Mouse (Mus musculus) gastrocnemius, postnatal 14 days (tissue): ENCODE results near the gene Stk32c. TPM values are rescaled to one million over a fixed set of nuclear protein-coding genes. Genes with fewer than 3 reads are reported as not detected.

Experiments used
- DNase-seq: peaks from one replicate; pipeline ENCODE4 v3.0.0; 2021; ENCODE audit warnings: mixed read lengths
- intact Hi-C: fragments of 180-260 bp; cut with DNase I; formaldehyde crosslinking; loops from one replicate; pipeline ENCODE4 v1.15.1; 2025; ENCODE audit warnings: low total_unique reads
- long read RNA-seq, 2 experiments: library from polyadenylated mRNA; stranded (forward); transcript quantifications; one replicate each; pipeline ENCODE4 v2.0.0; 2021
- total RNA-seq, 2 experiments: library from RNA; stranded (reverse); gene quantifications; 2 replicates each; pipeline ENCODE4 v1.2.3; 2021

Stk32c gene
- 1 to 10 TPM; 1.2 to 1.4 TPM for total RNA-seq
- long read RNA-seq, experiment 1, result 0 reads
- long read RNA-seq, experiment 2, result 0 reads

DNA sequence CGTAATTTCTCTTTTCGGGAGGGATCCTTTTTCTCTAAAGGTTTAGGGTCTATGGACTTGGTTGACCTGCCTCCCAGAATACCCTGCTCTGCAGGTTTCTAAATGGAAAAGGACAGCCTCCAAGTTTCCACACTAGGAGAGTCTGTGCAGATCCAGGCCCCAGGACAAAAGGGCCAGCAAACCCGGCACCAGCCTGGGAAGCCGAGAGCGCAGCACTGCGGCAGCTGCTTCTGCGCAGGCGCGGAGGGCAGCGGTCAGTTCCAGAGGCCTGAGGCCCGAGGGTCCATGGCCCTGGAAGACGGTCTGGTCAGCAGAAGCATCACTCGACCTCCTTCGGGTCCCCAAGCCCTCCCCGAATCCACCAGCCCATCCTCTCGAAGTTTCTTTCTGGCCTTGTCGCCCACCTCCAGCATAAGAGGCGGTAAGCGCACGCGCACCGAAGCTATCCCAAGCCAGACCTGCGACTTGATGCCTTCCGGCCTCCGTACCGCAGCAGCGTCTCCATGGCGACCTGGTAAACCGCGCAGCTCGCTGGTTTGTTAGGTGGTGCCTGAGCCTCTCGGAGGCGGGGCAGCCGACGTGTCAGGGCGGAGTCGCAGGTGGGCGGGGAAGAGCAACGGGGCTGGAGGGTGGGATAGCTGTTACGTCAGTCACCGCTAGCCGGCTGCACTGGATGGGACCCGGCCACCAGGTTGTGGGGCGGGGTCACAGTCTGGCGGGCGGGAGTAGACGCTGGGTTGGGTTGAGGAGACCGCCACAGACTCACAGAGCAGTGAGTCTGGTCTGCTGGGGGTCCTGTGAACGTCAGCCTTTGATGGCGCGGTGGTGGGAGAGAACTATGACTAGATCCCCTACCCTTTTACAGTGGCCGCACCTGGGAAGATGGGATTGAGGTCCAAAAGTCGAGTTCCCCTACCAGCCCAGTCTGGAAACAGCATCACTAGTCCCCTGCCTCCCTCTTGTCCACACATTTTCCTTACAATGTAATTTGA, at the start of gene Stk32c, which contains the start of gene Lrrc27:
Gene Stk32c, minus strand, starts transcription at position 554 of the 992 bp plus-strand sequence.
Gene Lrrc27, plus strand, starts transcription at position 235 of the 992 bp plus-strand sequence.
- intact Hi-C loops, result no loop called here
- DNase-seq, result peak; percentile 97

GRCm38 (mm10) chr7:139257752-139258542, 44.8 kb upstream of the Stk32c start:
- DNase-seq, result no peak

DNA sequence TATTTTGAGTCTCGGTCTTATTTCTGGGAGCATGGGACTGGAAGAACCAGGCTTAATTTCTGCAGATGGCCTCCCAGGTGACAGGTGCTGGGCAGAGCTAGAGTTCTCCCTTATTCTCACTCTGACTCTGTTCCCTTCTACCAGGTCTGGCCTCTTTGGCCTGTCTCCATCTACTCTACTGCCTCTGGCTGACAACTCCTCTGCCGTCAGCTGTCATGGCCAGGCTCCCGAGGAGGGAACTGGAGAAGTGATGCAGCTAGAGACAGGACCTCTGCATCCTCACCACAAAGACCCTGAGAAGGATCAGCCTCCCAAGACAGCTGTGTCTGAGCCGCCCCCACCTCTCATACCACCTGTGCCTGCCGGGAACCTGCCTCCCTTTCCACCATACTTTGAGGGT, 41.5 kb upstream of the Stk32c start:
- intact Hi-C loops, result no loop called here
- DNase-seq, result peak; percentile 61

More at GRCm38 (mm10) chr7:139257752-139258542, 44.8 kb upstream of the Stk32c start:
- intact Hi-C loops, result no loop called here

DNA sequence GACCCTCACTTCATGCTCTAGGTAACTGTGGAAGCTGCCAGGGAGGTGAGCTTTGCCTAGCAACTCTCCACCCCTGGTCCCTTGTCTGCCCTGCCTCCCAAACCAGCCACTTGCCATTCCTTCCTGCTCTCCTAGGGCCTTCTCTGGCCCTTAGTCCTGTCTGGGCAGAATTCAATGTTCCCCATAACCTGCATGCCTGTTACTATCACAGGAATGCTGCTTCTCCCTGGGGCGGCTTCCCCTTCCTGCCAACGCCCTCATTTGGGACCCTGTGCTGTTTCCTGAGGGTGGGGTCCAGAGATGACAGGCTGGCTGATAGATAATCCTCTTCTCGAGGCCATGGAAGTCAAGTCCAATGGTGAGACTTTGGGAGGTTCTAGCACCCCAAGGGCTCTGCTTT, 40.4 kb upstream of the Stk32c start:
- intact Hi-C loops, result no loop called here
- no peak for DNase-seq

- no peak for DNase-seq
- intact Hi-C loops, result no loop called here
Measured at GRCm38 (mm10) chr7:139252986-139253385, 39.9 kb upstream of the Stk32c start.

GRCm38 (mm10) chr7:139252566-139252965, 39.5 kb upstream of the Stk32c start:
- intact Hi-C loops, result no loop called here
- DNase-seq, result no peak

GRCm38 (mm10) chr7:139251881-139252301, 38.8 kb upstream of the Stk32c start:
- intact Hi-C loops, result no loop called here
- peak; percentile 60 for DNase-seq

GRCm38 (mm10) chr7:139249406-139250210, 36.5 kb upstream of the Stk32c start:
- intact Hi-C loops, result no loop called here
- no peak for DNase-seq

GRCm38 (mm10) chr7:139248615-139249405, 35.7 kb upstream of the Stk32c start:
- intact Hi-C loops, result no loop called here
- DNase-seq, result peak; percentile 54

DNA sequence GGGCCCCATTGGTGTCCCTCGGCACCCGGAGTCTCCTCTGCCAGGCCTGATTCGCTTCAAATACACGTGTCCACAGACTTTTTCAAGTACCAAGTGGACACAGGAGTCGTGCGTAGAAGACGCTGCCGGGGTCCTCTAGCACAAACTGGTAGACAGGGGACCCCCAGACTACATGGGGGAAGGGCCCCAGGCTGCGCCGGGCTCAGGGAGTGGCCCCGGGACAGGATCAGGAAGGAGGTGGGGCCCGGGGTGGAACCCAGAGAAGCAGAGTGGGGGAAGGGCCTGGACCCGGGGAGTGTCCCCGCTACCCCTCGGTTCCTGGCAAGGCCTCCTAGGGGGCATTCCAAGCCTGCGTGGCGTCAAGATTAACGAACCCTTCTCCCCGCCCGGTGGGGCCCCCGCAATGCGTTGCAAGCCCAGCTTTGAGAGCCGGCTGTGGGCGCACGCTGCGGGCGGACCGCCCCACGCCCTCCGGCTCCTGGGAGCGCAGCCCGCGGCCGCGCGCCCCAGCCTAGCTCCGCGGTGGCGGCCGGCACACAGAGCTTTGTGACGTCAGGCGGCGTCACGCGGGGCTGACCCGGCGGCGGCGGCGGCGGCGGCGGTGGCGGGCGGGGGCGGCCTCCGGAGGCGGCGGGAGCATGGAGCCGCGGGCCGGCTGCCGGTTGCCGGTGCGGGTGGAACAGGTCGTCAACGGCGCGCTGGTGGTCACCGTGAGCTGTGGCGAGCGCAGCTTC, 34.9 kb upstream of the Stk32c start, which contains the start of gene Pwwp2b:
Gene Pwwp2b, plus strand, starts transcription at position 602 of the 734 bp plus-strand sequence.
- peak; percentile 82 for DNase-seq
- intact Hi-C loops, result no loop called here

DNA sequence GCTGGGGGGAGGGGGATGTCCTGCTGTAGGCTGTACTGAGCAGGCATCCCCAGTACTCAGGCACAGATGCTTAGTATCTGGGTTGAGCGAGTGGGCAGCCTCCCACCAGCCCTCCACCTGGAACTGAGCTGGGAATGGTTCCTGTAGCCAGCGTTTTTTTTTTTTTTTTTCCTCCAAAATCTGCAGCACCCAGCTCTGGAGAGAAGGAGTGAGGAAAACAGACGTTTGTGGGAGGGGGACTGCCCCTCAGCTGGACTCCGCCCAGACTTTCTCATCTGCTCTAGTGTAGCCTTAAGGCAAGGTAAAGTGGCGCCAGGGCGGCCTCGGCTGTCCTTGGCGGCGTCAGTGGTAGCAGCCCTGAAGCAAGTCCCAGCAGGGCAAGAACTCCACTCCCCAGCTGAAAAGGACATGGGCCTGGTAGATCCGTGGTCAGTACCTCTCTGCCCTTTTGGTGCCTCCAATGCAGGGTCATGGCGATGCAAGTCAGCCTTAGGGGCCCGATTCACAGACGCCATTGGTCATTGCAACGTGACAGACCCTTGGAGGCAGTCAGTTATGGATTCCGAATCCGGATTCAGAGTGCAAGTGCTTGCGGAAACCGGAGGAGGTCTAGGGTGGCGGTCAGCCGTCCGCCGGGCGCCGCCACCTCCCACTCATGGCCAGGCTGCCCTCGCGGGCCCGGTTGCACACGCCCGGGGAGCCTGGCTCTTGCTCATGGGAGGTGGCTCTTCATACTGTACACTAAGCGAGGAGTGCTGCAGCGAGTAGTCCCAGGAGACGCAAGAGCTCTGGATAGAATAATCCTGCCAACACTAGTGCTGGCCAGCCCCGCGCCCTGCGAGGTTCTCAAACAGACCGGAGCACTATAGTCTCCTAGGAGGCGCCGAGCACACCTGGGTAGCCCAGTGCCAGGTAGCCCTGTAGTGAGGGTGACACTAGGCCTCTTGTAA, 34.1 kb upstream of the Stk32c start:
- intact Hi-C loops, result no loop called here
- peak; percentile 42 for DNase-seq

DNA sequence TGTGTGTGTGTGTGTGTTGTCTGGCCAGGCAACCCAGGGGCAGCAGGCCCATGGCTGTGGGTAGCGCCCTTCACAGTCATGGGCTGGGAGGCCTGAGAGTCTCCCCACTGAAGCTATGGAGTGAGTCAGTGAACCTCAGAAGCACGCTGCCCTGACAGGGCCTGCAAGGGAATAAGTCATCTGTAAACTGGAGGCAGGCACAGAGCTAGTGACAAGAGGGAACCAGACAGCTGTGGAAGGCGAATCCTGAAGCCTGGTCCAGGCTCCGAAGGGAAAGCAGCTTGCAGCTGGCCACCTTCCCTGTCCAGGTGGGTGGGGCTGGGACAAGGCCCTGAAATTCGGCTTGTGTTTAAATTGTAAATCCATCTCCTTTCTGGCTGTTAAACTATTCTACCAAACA, 33.0 kb upstream of the Stk32c start:
- intact Hi-C loops, result no loop called here
- peak; percentile 45 for DNase-seq

DNA sequence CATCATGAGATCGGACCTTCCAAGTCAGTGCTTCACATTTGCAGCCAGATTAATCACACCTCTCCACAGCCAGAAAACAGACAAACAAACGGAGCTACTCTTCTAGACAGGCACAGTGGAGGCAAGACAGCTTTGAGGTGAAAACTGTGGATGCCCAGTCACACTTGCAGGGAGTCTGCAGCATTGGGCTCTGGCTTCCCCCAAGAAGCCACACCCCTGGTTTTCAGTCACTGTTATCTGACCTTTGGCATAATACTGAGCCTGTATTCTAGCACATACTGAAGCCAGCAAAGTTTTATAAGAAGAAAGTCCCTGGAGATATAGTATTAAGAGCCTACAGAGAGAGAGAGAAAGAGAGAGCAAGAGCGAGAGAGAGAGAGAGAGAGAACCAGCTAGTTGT, 26.3 kb upstream of the Stk32c start:
- DNase-seq, result no peak
- intact Hi-C loops, result loop anchor here (10.0 kb wide), 1 partner anchor 145 kb away; the partner anchor contains the start of gene Inpp5a

- intact Hi-C loops, result loop anchor here (2.0 to 10.0 kb wide), 2 partner anchors 63 to 149 kb away; partner anchors contain the start of gene Inpp5a
- peak; percentile 39 for DNase-seq
Measured at GRCm38 (mm10) chr7:139235651-139236358, 22.7 kb upstream of the Stk32c start.

GRCm38 (mm10) chr7:139234426-139235188, 21.5 kb upstream of the Stk32c start:
- intact Hi-C loops, result loop anchor here (2.0 to 10.0 kb wide), 3 partner anchors 64 to 238 kb away; partner anchors contain the start of gene Inpp5a
- DNase-seq, result peak; percentile 62
